Mouse (Mus musculus): ENCODE measurements at regions not wholly inside any gene's neighbourhood (a gene's known extent, or its start where the extent isn't known, plus 50 kb on each side); places are given as distances from the start of the nearest gene placed in this dataset.

DNA sequence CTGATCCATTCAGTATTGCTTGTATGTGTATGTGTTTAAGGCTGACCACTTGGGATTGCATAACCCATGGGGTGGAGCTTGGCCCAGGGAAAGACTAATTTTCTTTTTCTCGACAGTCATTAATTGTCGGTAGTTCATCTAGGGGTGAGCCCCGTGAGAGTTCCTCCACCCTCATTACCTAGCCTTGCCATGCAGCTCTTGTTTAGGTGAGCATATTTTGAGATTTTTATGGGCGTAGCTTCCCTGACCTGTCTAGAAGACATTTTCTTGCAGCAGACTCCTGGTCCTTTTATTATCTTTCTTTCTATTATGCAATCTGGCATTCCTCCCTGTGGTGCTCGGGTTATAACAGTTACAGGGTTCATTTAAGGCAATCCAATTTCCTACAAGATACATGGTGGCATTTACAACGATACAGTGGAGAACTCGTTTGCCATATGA lies 74.4 kb upstream of the Raph1 start:
- no peak overlapping the region for H3K4me3 ChIP-seq (ENCODE audit: low read depth, low read length)
- no peak overlapping the region for H3K4me2 ChIP-seq (ENCODE audit: low read depth, low read length)
- H3K27ac ChIP-seq (ENCODE audit: low read length): no peak overlapping the region
- 52% methylated on average over 7 of the region's 7 CpGs for WGBS (ENCODE audit: insufficient replicate concordance)
- H3K9ac ChIP-seq (ENCODE audit: low read depth, low read length): no peak overlapping the region
- H3K4me1 ChIP-seq (ENCODE audit: control insufficient read depth, low read depth, low read length): peaks cover 2% of the 10 kb centered on the region
- no peak for ATAC-seq (ENCODE audit: low read depth)
- no peaks in the 10 kb centered on the region for H3K9me3 ChIP-seq (replicated peaks; ENCODE audit: control insufficient read depth, low read length)
- H3K27me3 ChIP-seq (ENCODE audit: control insufficient read depth, insufficient read depth, low read depth, low read length): no peaks in the 10 kb centered on the region
- H3K36me3 ChIP-seq (ENCODE audit: control insufficient read depth, insufficient read depth): no peaks in the 10 kb centered on the region

DNA sequence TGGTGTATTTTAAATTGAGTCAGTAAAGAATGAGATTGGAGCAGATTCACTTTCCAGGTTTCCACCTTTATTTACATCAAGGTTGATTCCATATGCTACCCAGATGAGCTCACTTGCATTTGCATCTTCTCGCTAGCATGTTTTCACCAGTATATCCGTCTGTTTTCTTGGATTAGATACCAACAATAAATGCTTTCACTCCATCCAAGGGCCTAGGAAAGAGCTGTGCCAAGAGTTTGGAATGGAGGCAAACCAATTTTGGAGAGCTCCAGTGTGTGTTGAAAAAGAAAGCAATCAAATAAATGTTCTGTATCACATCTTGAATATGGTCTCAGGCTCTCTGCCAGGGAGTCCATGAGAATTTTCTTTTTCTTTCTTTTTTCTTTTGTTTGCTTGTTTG lies 72.6 kb upstream of the Raph1 start:
- ATAC-seq (ENCODE audit: low read depth): no peak
- Histone ChIP-seq H3K4me1 (ENCODE audit: control insufficient read depth, low read depth, low read length) (peaks cover 2% of the 10 kb centered on the region), H3K27me3 (ENCODE audit: control insufficient read depth, insufficient read depth, low read depth, low read length) (no peaks in the 10 kb centered on the region), H3K4me2 (ENCODE audit: low read depth, low read length) (no peak overlapping the region), H3K9me3 (replicated peaks; ENCODE audit: control insufficient read depth, low read length) (no peaks in the 10 kb centered on the region), H3K27ac (ENCODE audit: low read length) (no peak overlapping the region), H3K4me3 (ENCODE audit: low read depth, low read length) (no peak overlapping the region), H3K36me3 (ENCODE audit: control insufficient read depth, insufficient read depth) (no peaks in the 10 kb centered on the region), H3K9ac (ENCODE audit: low read depth, low read length) (no peak overlapping the region)
- 68% methylated on average over 2 of the region's 2 CpGs for WGBS (ENCODE audit: insufficient replicate concordance)

DNA sequence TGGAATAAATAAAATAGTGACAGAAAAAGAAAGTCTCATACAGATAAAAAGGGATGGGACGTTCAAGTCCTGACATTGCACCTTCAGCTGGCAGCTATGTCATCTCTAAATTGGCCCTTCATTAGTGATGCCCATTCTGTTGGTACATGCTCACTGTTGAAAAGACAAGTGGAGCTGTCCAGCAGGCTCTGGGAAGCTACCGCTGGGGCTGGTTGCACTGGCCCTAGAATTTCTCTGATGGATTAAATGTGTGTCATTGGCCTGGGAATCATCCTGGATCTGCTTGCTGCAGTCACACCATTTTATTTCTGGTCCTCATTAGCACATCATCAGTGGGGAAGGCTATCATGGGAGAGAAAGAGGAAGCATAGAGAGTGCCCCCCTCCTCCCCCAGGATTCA lies 72.2 kb upstream of the Raph1 start:
- Histone ChIP-seq H3K9me3 (replicated peaks; ENCODE audit: control insufficient read depth, low read length) (no peaks in the 10 kb centered on the region), H3K4me1 (ENCODE audit: control insufficient read depth, low read depth, low read length) (peaks cover 2% of the 10 kb centered on the region), H3K36me3 (ENCODE audit: control insufficient read depth, insufficient read depth) (no peaks in the 10 kb centered on the region), H3K27ac (ENCODE audit: low read length) (no peak overlapping the region), H3K9ac (ENCODE audit: low read depth, low read length) (no peak overlapping the region), H3K27me3 (ENCODE audit: control insufficient read depth, insufficient read depth, low read depth, low read length) (no peaks in the 10 kb centered on the region), H3K4me3 (ENCODE audit: low read depth, low read length) (no peak overlapping the region), H3K4me2 (ENCODE audit: low read depth, low read length) (no peak overlapping the region)
- ATAC-seq (ENCODE audit: low read depth): no peak
- WGBS (ENCODE audit: insufficient replicate concordance): 59% methylated on average over 2 of the region's 2 CpGs

DNA sequence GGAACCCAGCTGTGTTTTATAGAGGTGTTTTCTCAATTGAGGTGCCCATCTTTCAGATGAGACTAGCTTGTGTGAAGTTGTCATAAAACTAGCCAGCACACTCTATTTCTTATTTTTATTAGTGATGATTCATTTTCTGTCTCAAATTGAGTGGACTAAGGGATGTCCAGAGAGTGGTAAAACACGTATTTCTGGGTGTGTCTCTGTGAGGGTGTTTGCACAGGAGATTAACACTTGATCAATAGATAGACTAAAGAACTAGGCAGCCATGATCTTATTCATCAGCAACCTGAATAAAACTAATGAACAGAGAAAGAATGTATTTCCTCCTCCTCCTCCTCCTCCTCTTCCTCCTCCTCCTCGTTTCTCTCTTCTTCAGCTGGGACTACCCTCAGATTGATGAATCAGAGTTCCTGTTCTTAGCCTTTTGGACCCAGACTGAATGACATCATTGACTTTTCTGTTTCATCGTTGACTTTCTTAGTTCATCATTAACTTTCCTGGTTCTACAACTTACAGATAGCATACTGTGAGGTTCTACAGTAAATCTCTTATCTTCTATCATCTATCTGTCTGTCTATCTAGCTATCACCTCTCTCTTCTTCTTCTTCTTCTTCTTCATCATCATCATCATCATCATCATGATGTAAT lies 70.0 kb upstream of the Raph1 start:
- ATAC-seq (ENCODE audit: low read depth): no peak
- H3K4me1 ChIP-seq (ENCODE audit: control insufficient read depth, low read depth, low read length): no peaks in the 10 kb centered on the region; the same call in 1 of the 2 replicates

DNA sequence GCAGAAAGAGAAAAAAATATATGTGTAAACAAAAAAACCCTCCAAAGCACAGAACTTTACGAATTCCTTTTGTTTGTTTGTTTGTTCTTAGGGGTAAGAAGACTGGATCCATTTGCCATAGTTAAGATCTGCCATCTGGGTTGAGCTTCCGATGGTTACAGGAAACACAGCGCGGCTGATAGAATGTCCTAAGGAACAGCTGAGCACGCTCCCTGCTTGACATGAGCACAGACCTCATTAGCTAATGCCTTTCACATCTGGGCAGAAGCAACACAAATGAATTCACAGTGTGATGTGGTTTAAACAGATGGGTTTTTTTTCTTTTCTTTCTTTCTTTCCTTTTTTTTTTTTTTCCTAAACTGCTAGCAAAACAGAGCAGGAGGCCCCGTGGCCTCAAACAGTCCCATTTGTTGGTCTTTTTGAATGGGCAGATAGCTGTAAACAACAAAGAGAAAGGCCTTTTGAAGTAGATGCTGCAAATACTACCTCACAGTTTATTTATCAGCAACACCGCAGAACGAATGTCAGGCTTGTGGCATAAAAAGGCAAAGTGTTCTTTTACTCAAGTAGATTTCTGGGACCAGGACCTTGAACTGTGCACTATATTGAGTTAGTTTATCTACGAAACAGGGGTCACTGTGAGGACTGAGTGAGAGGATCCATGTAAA lies 61.0 kb upstream of the Raph1 start:
- no peak overlapping the region for H3K9ac ChIP-seq (ENCODE audit: low read depth, low read length)
- ATAC-seq (ENCODE audit: low read depth): no peak
- no peak overlapping the region for H3K27ac ChIP-seq (ENCODE audit: low read length)
- no peaks in the 10 kb centered on the region for H3K9me3 ChIP-seq (replicated peaks; ENCODE audit: control insufficient read depth, low read length)
- no peaks in the 10 kb centered on the region for H3K27me3 ChIP-seq (ENCODE audit: control insufficient read depth, insufficient read depth, low read depth, low read length)
- no peaks in the 10 kb centered on the region; the same call in 1 of the 2 replicates for H3K4me1 ChIP-seq (ENCODE audit: control insufficient read depth, low read depth, low read length)
- no peak overlapping the region for H3K4me2 ChIP-seq (ENCODE audit: low read depth, low read length)
- H3K36me3 ChIP-seq (ENCODE audit: control insufficient read depth, insufficient read depth): no peaks in the 10 kb centered on the region
- no peak overlapping the region for H3K4me3 ChIP-seq (ENCODE audit: low read depth, low read length)
- WGBS (ENCODE audit: insufficient replicate concordance): 19% methylated on average over 9 of the region's 9 CpGs

More for the DNA sequence above, 70.0 kb upstream of the Raph1 start:
- Histone ChIP-seq H3K27ac (ENCODE audit: low read length) (no peak overlapping the region), H3K4me2 (ENCODE audit: low read depth, low read length) (no peak overlapping the region), H3K4me3 (ENCODE audit: low read depth, low read length) (no peak overlapping the region), H3K27me3 (ENCODE audit: control insufficient read depth, insufficient read depth, low read depth, low read length) (no peaks in the 10 kb centered on the region), H3K36me3 (ENCODE audit: control insufficient read depth, insufficient read depth) (no peaks in the 10 kb centered on the region), H3K9ac (ENCODE audit: low read depth, low read length) (no peak overlapping the region), H3K9me3 (replicated peaks; ENCODE audit: control insufficient read depth, low read length) (no peaks in the 10 kb centered on the region)
- 42% methylated on average over 3 of the region's 3 CpGs for WGBS (ENCODE audit: insufficient replicate concordance)

DNA sequence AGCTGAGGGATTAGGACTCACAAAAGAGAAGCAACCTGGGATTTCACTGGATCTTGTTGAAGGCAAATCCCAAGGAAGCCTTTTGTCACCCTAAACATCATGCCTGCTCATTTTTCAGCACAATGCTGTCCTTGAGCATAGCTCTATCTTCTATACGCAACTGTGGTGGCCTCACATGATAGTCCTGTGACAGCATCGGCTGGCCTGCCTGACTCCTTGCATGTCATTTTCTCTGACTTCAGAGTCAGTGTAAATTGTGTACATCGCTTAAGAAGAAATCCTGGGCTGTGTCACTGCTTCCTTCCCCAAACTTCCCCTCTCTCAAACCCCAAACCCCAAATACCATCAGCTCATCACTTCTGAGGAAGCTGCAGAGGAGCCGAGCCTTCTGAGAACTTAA lies 60.5 kb upstream of the Raph1 start:
- peak overlapping the region; percentile 24; the same call in 1 of the 2 replicates for H3K27ac ChIP-seq (ENCODE audit: low read length)
- H3K9me3 ChIP-seq (replicated peaks; ENCODE audit: control insufficient read depth, low read length): no peaks in the 10 kb centered on the region
- H3K4me2 ChIP-seq (ENCODE audit: low read depth, low read length): no peak overlapping the region
- no peak overlapping the region for H3K9ac ChIP-seq (ENCODE audit: low read depth, low read length)
- H3K36me3 ChIP-seq (ENCODE audit: control insufficient read depth, insufficient read depth): no peaks in the 10 kb centered on the region
- no peaks in the 10 kb centered on the region for H3K27me3 ChIP-seq (ENCODE audit: control insufficient read depth, insufficient read depth, low read depth, low read length)
- WGBS (ENCODE audit: insufficient replicate concordance): 16% methylated on average over 4 of the region's 4 CpGs
- no peaks in the 10 kb centered on the region; the same call in 1 of the 2 replicates for H3K4me1 ChIP-seq (ENCODE audit: control insufficient read depth, low read depth, low read length)
- H3K4me3 ChIP-seq (ENCODE audit: low read depth, low read length): no peak overlapping the region
- ATAC-seq (ENCODE audit: low read depth): no peak

DNA sequence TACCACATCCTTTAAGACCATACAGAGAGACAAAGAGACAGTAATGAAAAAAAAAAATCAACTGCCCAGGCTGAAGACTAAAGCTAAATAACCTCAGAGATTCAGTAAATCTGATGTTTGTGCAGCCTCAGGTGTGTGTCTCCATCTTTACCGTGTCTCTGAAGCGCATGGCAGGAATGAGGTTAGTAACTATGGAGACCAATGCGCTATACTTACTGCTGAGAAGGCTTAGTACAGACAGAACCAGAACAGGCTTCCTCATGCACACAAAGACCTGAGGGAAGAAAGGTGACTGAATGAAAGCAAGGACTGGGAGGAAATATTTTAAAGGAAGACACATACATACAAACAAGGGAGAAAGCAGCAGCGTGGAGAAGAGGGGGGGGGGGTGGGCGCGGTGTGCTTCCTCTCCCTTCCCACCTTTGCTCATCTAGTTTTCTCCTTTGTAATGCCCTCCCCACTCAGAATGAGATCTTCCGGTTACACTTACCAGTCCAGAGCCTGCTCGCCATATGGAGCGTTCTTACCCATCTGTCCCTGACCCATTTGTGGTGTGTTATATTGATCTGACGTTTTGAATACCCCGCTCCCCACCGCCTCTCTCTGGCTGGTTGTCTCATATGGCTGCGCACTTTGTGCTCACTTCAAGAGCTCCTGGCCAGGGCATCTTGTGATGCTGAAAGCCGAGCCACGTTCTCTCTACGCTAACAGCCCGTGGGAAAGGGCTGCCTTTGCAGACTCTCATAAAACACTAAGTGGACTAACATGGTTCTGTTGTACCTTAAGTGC lies 59.0 kb upstream of the Raph1 start:
- H3K9me3 ChIP-seq (replicated peaks; ENCODE audit: control insufficient read depth, low read length): no peaks in the 10 kb centered on the region
- no peak overlapping the region for H3K27ac ChIP-seq (ENCODE audit: low read length)
- H3K4me1 ChIP-seq (ENCODE audit: control insufficient read depth, low read depth, low read length): no peaks in the 10 kb centered on the region; the same call in 1 of the 2 replicates
- no peaks in the 10 kb centered on the region for H3K36me3 ChIP-seq (ENCODE audit: control insufficient read depth, insufficient read depth)
- no peak overlapping the region for H3K4me2 ChIP-seq (ENCODE audit: low read depth, low read length)
- no peak overlapping the region for H3K9ac ChIP-seq (ENCODE audit: low read depth, low read length)
- no peak overlapping the region for H3K4me3 ChIP-seq (ENCODE audit: low read depth, low read length)
- H3K27me3 ChIP-seq (ENCODE audit: control insufficient read depth, insufficient read depth, low read depth, low read length): no peaks in the 10 kb centered on the region
- 78% methylated on average over 15 of the region's 17 CpGs for WGBS (ENCODE audit: insufficient replicate concordance)
- ATAC-seq (ENCODE audit: low read depth): no peak

DNA sequence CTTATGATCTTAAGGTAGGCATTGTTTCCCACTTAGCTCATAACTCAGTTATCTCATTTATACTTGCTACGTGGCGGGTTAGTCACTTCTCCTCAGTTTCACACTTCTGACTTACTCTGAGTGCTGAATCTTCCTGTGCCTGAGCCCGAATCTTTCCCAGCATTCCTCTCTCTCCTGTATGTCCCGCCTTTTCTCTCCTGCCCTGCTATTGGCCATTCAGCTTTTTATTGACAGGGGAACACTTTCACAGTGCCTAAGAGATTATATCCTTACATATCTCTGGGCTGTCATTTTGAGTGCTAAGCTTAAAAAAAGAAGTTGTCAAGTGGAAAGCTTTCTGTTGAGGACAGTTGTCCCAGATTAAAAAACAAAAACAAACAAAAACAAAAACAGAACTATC lies 57.3 kb upstream of the Raph1 start:
- no peaks in the 10 kb centered on the region for H3K27me3 ChIP-seq (ENCODE audit: control insufficient read depth, insufficient read depth, low read depth, low read length)
- no peak overlapping the region for H3K4me2 ChIP-seq (ENCODE audit: low read depth, low read length)
- H3K9ac ChIP-seq (ENCODE audit: low read depth, low read length): no peak overlapping the region
- no peak for ATAC-seq (ENCODE audit: low read depth)
- WGBS (ENCODE audit: insufficient replicate concordance): 63% methylated on average over 4 of the region's 4 CpGs
- no peaks in the 10 kb centered on the region; the same call in 1 of the 2 replicates for H3K4me1 ChIP-seq (ENCODE audit: control insufficient read depth, low read depth, low read length)
- H3K9me3 ChIP-seq (replicated peaks; ENCODE audit: control insufficient read depth, low read length): no peaks in the 10 kb centered on the region
- no peak overlapping the region for H3K4me3 ChIP-seq (ENCODE audit: low read depth, low read length)
- no peaks in the 10 kb centered on the region for H3K36me3 ChIP-seq (ENCODE audit: control insufficient read depth, insufficient read depth)
- H3K27ac ChIP-seq (ENCODE audit: low read length): no peak overlapping the region

All from liver, embryonic 16.5 days (tissue).